Mouse (Mus musculus) adrenal gland, adult 18-20 months (tissue): ENCODE data around the gene Klk1b1. TPM values are rescaled to one million over a fixed set of nuclear protein-coding genes. Genes with fewer than 3 reads are reported as not detected.
A peak's percentile ranks its signal among the peaks of the same experiment; 100 is the strongest.
"Not testable (repeated sequence)": the region's sequence is repeated elsewhere in the genome, so short reads cannot be mapped to it uniquely, and the experiment has no call there.

ENCODE experiments used
- DNase-seq, 2 experiments: peaks; one replicate each; pipeline ENCODE4 v3.0.0; 2021 to 2022; ENCODE audit warnings: low spot score in 2 of 2
- long read RNA-seq, 2 experiments: library from polyadenylated mRNA; stranded (forward); transcript quantifications; one replicate each; pipeline ENCODE4 v2.0.0; 2021
- total RNA-seq, 2 experiments: library from RNA; stranded (reverse); gene quantifications; 1 replicate in 1 of 2; 2 replicates in 1 of 2; pipeline ENCODE4 v1.2.3; 2021

The Klk1b1 gene
- not detected for total RNA-seq
- long read RNA-seq, experiment 1, result 0 reads
- long read RNA-seq, experiment 2, result 0 reads

DNA sequence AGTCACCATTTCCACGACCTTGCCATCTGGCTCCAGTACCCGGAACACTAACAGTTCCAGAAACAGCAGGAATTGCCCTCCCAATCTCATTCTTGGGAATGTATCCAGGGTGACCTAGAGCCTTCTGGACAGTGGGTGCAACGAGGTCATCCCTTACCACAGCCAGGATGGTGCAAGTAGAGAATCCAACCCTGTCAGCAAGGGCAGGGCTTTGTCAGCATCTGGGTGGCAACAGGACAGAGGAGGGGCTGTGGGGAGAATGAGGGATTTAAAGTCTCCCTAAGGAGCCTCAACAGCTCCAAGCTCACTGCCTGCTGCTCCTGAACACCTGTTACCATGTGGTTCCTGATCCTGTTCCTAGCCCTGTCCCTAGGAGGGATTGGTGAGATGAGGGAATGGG is at the start of gene Klk1b1:
TSS of gene Klk1b1 (plus strand) at position 301 of the 400 bp plus-strand sequence.
- DNase-seq, result no peak

GRCm38 (mm10) chr7:43918426-43918825 is 48.1 kb upstream of the Klk1b1 start:
- no peak for DNase-seq

- no peak for DNase-seq
These were observed 47.7 kb upstream of the Klk1b1 start for GRCm38 (mm10) chr7:43918871-43919270.

- DNase-seq, result peak; percentile 63 to 65
These were observed 46.7 kb upstream of the Klk1b1 start for GRCm38 (mm10) chr7:43919559-43920451.

DNA sequence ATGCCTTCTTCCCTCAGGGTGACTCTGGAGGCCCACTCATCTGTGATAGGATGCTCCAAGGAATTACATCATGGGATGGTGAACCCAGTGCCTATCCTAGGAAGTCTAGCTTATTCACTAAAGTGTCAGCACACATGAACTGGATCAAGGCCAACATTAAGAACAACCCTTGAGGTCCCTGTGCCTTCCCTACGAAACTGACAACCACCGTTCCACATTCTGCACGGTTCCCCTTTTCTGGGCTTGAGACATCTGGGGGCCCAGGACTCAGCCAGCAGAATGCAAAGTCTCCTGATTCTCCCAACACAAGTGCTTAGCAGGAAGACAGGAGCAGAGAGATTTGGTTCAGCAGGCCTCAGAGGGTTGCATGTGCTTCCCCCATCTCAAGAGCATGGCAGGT is 46.0 kb upstream of the Klk1b1 start:
- no peak for DNase-seq

- no peak for DNase-seq
These were observed 45.5 kb upstream of the Klk1b1 start for GRCm38 (mm10) chr7:43921087-43921486.

- no peak for DNase-seq
These were observed 44.6 kb upstream of the Klk1b1 start for GRCm38 (mm10) chr7:43921941-43922340.

GRCm38 (mm10) chr7:43925985-43926384 is 40.6 kb upstream of the Klk1b1 start:
- no peak for DNase-seq

DNA sequence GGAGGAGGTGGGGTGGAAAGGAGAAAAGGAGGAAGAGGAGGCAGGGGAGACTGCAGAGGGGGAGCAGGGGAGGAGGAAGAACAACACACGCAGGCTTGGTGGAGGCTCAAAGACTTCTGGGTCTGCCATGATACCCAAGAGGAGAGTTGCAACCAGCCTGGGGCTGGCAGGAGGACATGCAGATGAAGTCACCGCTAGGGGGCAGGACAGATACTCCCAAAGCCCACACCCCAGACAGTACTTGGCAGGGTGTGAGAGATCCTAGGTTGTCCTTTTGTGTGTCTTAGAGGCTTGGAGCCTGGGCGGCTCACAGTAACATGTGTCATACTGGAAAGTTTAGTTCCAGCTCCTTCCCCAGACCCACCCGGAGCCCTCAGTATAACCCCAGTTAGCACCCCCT is 38.0 kb upstream of the Klk1b1 start:
- peak in 1 of 2 experiments; percentile 6 for DNase-seq

DNA sequence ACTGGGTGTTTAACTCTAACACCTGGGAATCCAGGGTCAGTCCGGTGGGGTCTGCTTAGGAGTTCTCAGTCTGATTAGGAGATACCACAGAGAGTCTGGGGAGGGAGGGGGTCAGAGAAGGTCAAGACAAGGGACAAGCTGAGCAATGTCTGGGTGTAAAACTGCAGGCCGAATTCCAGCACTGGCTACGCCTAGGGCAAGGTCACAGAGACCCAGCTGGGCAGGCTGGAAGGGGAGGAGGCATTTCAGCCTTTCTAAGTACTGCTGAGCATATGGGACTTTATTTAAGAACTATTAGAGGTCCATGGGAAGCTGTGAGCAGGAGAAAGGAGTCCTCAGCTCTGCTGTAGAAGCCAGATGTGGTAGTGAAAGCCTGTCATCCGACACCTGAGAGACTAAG is 34.2 kb upstream of the Klk1b1 start:
- DNase-seq, result no peak

DNA sequence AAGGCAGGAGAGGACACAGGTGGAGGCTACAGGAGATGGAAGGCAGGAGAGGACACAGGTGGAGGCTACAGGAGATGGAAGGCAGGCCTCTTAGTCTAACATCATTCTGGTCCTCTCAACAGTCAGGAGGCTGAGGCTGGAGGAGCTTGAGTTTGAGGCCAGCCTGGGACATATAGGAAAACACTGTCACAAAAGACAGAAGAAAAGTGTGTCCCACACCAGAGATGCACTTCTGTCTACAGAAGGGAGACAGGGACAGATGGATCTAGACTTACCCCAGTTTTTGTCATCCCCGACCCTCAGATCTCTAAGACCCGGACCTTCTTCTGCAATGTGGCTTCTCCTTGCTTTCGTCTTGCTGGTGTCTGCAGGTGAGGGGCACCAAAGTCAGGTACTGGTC is 33.1 kb upstream of the Klk1b1 start, which contains the start of gene Klk15:
TSS of gene Klk15 (plus strand) at position 301 of the 400 bp plus-strand sequence.
- no peak for DNase-seq

DNA sequence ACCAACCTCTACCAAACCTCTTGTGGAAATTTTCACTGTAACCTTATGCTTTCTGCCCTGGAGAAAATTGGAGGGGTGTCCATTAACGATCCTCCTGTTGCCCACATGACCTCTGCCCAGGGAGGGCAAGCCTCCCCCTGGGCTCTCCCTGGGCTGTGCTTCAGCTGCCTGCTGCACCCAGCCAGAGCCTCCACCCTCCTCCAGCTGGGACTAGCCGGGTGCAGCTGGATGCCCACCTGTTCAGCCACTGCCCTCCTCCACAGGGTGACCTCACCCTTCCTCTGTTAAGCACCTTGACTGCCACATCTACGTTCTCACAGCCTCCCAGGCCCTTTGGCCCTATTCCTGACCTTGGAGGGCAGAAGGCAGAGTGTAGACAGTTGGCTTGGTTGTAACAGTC is 31.8 kb upstream of the Klk1b1 start:
- DNase-seq, result no peak

- DNase-seq, result no peak
These were observed 30.0 kb upstream of the Klk1b1 start for GRCm38 (mm10) chr7:43936551-43936950.

DNA sequence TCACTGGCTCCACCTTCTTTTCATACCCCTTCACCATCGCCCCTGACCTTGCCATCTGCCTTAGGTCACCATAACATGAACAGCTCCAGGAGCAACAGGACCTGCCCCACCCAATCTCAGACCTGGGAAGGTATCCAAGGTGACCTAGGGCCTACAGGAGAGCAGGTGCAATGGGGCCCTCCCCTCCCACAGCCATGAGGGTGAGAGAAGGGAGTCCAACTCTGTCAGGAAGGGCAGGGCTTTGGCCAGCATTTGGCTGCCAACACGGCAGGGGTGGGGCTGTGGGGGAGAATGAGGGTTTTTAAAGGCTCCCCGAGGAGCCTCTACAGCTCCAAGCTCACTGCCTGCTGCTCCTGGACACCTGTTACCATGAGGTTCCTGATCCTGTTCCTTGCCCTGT is 24.3 kb upstream of the Klk1b1 start:
- not testable (repeated sequence) for DNase-seq

GRCm38 (mm10) chr7:43944727-43945264 is 21.8 kb upstream of the Klk1b1 start:
- DNase-seq, result no peak

- no peak for DNase-seq
These were observed 16.2 kb upstream of the Klk1b1 start, which contains the start of gene Klk1b8 for GRCm38 (mm10) chr7:43950364-43950763. TSS of gene Klk1b8 (plus strand) at chr7:43950664.

DNA sequence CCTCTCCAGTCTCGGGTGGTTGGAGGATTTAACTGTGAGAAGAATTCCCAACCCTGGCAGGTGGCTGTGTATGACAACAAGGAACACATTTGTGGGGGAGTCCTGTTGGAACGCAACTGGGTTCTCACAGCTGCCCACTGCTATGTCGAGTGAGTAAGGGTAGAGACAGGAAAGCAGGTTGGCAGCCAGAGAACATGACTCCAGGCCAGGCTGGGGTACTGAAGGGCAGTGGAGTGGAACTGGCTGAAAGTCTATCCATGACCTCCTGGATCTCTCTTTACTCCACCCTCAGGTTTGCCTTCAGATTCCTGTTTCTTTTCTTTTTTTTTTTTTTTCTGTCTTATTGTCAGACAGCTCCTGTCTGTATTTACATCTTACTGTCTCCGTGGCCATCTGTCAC is 13.8 kb upstream of the Klk1b1 start:
- DNase-seq, result no peak

DNA sequence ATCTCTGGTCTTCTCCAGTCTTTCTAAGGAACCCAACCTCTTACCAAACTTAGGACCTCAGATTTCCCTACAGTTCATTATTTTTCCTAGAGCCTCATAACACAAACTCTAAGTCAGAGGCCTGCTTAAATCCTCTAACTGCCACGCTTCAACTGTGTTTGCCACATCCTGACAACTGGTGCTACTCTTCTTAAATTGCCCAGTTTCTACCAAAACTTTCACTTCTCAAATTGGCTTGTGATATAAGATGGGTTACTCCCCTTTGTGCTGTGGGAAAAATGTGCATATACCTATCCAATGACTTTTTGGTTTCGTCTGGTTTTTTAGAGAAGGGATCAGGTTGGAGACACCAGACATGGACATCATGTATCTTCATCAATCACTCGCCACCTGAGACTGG is 507 bp downstream of the Klk1b1 start:
- DNase-seq, result no peak

DNA sequence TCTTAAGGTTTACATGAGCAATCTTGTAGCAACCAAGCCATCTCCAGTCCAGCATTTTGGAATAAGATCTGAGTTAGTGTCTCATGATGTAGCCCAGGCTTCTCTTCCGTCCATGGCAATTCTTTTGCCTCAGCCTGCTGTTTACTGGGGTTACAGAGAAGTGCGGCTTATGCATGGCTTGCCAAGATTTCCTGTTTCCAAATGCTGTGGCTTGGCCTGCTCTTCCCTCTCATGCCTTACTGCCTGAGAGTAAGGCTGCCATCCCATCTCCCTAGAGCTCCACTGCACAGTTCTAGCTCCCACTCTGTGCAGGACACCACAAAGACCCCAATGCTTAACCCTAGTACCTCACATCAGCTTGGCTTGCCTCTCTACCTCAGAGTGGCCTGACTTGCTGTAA is 1.1 kb downstream of the Klk1b1 start:
- DNase-seq, result no peak

DNA sequence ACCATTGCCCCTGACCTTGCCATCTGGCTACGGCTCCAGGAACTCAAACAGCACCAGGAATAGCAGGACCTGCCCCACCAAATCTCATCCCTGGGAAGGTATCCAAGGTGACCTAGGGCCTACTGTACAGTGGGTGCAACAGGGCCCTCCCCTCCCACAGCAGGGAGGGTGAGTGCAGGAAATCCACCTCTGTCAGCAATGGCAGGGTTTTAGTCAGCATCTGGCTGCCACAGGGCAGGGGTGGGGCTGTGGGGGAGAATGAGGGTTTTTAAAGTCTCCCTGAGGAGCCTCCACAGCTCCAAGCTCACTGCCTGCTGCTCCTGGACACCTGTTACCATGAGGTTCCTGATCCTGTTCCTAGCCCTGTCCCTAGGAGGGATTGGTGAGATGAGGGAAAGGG is 9.2 kb downstream of the Klk1b1 start, which contains the start of gene Klk1b9:
TSS of gene Klk1b9 (plus strand) at position 301 of the 400 bp plus-strand sequence.
- not testable (repeated sequence) for DNase-seq

DNA sequence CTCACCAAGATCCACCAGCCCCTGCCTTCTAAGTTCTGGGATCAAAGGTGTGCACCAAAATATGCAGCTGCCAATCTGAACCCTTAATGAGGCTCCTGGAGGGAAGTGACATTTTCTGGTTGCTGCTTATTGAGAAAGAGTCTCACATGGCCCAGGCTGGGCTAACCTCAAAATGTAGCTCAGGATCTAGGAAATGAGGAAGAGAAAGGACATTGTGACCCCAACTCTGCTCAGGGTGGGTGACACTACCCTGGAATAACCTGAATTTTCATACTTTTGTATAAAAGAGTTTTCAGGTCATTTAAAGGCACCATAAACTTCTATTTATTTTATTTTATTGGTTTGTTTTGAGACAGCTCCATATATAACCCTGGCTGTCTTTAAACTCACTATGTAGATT is 19.1 kb downstream of the Klk1b1 start:
- no peak for DNase-seq

DNA sequence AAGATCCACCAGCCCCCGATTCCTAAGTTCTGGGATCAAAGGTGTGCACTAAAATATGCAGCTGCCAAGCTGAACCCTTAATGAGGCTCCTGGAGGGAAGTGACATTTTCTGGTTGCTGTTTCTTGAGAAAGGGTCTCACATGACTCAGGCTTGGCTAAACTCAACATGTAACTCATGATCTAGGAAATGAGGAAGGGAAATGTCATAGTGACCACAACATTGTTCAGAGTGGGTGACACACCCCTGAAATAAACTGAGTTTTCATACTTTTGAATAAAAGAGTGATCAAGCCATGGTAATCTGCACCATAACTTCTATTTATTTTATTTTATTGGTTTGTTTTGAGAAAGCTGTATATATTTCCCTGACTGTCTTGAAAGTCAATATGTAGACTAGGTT is 28.3 kb downstream of the Klk1b1 start:
- DNase-seq, result not testable (repeated sequence)
